Mouse (Mus musculus) lung, adult 2 months (tissue): ENCODE measurements around the gene Cpeb4.

ENCODE experiments used
- CTCF ChIP-seq: fragments of 200-500 bp; IDR thresholded peaks from 2 replicates; pipeline ENCODE4 v1.5.1; 2011; ENCODE audit warnings: mild to moderate bottlenecking, low read length, control low read depth; ENCODE audit not compliant: insufficient read depth
- POLR2A ChIP-seq: fragments of 200-500 bp; IDR thresholded peaks from 2 replicates; pipeline ENCODE4 v1.6.1; 2011; ENCODE audit warnings: low read depth, mild to moderate bottlenecking, control low read depth, low read length, borderline replicate concordance; ENCODE audit errors: extremely low read depth

DNA sequence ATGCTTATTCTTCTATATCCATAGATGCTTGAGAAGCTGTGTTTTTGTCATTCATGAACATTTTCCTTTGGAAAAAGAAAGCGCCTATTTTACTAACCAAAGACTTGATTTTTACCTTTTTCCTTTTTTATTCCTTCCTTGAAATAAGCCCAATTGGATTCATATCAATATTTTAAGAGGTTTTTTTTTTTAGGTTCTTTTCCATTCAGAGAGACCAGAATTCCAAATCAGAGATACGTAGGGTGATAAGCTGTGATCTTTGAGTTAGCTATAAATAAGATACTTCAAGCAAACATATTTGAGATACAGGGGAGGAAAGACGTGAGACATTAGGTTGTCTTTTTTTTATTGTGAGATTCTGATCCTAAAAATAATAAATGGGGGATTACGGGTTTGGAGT lies at the start of gene Cpeb4:
- TF ChIP-seq POLR2A, result no peak
- no peak for TF ChIP-seq CTCF
